Mouse (Mus musculus): ENCODE data around the gene Tab1. TPM values are rescaled to one million over a fixed set of nuclear protein-coding genes. Genes with fewer than 3 reads are reported as not detected.

The Tab1 gene
- total RNA-seq, 2 experiments from 2014 or later, result 36.5 to 37.0 TPM

DNA sequence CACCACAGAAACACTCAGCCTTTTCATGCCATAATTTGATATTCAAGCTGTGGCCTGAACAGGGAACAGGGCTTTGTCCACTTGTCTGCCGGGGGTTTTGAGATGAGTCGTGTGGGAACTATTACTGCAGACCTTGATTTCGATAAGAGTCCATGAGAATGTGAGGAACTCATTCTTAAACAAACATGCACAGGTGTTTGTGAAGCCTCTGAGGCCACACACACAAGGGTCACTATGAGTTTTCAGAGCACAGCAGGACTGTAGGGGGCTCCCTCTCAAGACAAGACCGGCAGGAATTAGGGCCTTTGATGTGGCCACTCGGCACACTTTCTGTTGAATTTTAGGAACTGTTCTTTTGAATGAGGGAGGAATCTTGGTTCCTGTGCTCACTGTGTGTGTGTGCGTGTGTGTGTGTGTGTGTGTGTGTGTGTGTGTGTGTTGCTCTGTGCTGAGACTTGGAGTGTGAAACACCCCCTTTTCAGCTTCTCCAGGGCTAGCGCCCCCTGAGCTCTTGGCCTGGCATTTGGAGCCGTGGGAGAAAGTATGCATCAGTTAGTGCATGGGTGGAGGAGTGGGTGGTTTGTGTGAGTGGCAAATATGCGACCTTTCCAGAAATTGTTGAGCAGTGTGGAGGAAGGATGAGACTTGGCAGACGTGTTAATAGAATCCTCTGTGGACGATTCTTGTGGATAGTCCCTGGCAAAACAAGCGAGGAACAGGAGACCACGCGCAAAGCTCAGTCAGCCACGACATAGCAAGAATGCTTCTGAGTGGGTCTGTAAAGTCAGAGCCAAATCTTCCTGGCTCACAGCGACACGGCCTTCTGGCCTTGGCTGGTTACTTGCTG is 5.2 kb downstream of the Tab1 start:
- no peak for DNase-seq

DNA sequence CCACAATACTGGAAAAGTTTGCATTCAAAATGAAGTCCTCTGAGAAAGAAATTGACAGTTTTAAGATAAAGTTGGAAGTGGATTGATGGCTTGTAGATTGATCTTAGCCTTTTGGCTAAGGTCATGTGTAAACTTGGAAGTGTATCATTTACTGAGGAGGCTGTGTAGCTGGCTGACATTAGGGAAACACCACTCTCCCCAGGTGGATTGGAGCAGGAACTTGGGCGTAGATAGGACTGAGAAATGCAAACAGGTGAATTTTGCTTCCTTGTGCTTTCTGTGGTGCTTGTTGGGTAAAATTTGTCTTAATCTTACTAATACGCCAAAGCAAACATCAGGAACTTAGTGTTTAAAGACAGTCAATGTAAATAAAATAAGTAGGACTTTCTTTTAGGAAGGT is 7.4 kb downstream of the Tab1 start:
- no peak for DNase-seq

DNA sequence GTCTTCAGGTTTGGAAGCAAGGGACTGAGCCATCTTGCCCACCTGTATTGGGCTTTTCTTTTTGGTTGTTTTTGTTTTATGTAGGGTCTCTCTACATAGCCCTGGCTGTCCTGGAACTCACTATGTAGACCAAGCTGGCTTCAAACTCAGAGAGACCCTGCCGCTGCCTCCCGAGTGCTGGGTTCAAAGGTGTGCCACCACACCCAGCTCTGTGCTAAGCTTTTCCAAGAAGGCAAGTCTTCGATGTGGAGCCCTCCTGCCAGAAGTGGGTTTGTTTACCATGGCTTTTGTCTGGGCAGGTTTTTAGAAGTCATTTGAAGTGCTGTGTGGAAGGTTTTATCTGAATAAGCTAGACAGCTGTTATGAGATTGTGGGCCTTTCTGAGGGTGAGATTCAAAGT is 8.0 kb downstream of the Tab1 start:
- DNase-seq, result no peak

DNA sequence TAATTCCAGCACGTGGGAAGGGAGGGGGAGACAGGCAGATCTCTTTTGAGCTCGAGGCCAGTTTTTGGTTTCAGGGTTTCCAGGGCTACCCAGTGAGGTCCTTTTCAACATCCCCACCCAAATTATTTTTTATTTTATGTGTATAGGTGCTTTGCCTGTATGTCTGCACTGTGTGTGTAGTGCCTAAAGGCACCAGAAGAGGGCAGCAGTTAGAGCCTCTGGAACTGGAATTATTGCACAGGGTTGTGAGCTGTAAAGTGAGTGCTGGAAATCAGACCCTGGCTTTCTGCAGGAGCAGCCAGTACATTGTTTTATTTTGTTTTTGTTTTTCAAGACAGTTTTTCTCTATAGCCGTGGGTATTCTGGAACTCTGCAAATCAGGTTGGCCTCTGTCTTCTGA is 9.2 kb downstream of the Tab1 start:
- DNase-seq, result no peak

DNA sequence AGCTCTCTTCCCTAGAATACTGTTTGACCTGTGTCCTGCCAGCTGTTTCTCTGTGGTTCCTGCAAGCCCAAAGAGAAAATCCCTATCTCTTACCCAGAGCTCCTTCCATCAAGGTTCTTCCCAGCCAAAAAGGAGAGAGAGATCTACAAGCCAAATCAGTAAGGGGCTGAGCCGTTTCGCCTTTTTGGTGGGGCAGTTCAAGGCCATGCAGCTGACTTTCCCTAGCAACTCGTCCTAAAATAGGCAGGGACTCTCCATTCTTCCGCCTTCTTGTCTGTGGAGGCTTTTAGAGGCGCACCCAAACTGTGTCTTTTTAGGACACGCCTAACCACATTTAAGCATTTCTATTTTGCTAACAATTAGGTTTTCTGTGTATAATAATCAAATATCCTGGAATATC is 10.8 kb downstream of the Tab1 start:
- no peak for DNase-seq

DNA sequence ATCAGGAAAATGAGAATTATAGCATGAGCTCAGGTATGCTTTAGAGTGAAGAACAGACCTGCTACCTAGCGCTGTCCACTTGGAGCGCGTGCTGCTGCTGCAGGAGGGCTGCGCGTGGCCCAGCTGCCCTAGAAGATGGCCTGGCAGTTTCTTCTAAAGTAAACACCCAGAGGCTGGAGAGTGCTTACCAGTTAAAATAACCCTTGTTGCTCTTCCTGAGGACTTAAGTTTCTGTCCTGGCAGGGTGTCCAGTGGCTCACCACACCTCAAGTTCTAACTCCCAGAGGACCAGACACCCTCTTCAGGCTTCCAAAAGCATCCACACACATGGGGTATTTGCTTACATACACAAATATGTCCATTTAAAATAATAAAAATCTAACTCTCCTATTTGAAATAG is 12.5 kb downstream of the Tab1 start:
- DNase-seq, result no peak

DNA sequence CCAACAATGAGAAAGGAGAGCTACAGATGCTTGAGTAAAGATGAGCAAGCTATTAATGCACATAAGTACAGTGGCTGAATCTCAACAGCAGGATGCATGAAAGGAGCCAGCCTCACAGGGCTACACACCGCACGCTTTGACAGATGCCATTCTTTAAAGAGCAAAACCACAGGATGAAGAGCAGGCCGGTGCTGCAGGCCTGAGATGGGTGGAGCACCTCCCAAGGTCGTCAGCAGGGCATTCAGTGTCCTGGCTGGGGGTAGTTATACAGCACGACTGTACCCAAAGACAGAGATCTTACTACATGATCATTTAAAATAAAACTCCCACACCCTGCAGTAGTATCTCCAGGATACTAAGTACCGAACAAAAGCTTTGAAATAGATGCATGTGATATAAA is 13.2 kb downstream of the Tab1 start:
- DNase-seq, result no peak

DNA sequence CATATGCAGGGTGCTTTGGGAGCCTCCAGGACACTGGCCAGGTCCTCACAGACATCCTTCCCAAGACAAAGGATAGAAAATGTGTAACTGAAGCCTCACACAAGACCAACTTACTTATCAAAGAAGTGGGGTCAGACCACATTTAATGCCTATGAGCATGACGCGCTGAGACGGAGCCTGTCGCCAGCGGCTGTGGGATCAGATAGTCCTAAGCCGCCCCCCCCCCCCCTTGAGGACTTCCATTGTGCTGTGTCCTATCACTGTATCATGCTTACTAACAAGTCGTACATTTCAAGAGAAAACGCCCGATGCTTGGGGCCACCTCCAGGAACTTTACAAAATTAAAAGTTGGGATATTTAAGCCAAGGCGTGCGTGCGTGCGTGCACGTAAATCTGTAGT is 14.2 kb downstream of the Tab1 start:
- no peak for DNase-seq

DNA sequence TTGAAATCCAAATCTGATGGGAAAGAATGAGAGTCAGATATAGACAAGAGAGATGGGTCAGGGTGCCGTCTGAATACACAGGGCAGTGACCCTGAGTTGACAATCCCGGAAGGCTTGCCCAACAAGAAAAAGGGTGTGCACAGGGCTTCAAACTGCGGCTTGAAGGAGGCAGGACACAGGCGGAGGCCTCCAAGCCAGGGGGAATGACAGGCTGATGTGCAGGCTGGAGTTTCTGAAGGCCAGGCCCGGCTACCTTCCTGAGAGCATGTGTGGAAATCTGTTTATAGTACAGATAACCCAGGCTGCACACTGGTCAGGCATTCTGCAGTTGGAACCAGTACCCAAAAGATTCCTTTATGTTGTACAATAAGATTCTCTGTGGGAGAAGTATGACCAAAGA is 14.6 kb downstream of the Tab1 start:
- no peak for DNase-seq

DNA sequence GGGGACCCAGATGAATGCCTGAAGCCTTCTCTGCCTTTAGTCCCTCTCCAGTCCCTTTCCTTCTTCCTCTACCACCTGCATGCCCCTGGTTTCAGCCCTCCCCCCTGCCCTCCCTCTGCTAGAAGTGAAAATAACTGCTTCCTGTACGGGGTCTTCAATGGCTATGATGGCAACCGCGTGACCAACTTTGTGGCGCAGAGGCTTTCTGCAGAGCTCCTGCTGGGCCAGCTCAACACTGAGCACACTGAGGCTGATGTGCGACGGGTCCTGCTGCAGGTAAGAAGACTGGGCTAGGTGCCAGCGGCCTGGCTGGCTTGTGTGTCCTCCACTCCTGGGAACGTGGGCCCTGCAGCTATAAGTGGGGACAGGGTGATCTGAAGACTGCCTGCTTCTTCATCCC is 15.6 kb downstream of the Tab1 start:
- no peak for DNase-seq

DNA sequence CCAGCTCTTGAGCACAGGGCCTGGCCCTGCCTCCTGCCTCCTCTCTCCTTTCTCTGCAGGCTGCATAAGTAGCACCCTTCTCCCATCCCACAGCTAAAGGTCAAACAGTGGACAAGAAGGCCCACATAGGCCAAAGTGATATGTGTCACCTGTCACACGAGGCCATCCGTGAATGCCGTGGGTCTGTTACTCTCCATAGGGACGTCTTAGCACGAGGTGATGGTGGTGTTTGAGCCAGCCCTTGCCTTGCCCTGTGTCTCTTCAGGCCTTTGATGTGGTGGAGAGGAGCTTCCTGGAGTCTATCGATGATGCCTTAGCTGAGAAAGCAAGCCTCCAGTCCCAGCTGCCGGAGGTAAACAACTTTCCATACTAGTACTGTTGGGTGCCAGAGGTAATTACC is 16.6 kb downstream of the Tab1 start:
- no peak for DNase-seq

DNA sequence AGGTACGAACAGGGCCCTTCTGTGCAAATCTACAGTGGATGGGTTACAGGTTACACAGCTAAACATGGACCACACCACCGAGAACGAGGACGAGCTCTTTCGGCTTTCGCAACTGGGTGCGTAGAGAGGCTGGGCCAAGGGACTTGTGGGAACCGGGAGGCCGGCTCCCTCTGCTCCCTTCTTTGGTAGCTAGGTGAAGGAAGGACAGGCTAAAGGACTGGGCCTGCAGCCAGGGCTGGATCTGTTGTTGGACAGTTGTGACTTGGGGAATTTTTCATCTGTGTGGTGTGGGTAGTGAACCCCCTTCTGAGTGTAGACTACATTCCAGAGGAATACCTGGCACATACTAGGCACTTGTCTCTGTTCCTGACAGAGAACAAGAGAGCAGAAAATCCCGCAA is 19.7 kb downstream of the Tab1 start:
- DNase-seq, result peak; percentile 79

DNA sequence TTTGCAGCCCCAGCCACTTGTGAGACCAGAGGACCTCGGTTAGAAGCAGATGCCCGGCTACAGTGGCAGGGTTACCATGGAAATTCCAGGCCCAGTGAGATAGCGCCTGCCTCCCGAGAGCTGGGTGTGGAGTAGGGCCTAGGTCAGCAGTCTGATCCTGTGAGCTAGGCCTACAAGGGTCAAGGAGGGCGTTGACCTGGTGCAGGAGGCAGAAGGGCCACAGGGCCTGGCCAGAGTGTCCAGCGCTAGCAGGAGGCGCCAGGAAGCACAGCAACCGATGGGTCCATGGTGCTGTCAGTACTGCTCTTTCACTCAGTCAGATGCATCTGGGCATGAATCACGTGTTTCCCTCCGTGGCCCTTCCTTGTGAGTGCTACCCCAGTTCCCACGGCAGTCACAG is 20.8 kb downstream of the Tab1 start:
- no peak for DNase-seq

DNA sequence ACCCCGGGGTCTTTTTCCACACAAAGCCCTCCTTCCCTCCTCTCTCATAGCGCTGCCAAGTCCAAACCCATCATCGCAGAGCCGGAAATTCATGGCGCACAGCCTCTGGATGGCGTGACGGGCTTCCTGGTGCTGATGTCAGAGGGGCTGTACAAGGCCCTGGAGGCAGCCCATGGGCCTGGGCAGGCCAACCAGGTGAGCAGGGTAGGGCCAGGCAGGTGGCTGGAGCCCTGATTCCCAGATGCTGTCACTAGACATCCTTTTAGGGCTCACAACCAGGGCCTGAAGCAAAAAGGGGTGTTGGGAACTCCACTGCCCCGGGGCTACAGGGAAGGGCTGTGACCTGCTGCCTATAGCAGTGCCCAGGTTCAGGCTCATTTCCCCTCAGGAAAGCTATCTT is 22.8 kb downstream of the Tab1 start:
- no peak for DNase-seq

DNA sequence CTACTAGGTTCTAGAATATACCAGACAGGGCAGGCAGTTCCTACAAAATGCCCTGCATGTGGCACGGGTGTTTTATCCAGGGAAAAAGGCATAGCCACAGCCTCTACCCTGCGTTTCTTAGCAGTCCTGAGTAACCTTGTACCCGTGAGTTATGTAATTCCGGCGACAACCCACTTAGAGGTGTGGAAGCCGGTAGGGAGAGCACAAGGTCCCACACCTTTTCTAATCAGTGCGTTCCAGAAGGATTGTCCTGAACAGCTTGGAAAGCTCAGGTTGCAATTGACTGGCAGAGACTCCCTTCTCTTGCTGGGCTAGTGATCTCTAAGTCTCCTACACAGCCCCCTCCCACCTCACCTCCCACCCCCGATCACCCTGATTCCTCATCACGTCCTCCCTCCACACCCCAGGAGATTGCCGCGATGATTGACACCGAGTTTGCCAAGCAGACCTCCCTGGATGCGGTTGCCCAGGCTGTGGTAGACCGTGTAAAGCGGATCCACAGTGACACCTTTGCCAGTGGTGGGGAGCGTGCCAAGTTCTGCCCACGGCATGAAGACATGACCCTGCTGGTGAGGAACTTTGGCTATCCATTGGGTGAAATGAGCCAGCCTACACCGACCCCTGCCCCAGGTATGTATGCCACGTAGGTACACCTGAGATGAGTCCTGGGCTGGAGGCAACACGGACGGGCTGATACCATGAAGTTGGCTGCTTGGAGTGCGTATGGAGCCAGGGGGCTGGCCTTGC is 24.4 kb downstream of the Tab1 start:
- no peak for DNase-seq

DNA sequence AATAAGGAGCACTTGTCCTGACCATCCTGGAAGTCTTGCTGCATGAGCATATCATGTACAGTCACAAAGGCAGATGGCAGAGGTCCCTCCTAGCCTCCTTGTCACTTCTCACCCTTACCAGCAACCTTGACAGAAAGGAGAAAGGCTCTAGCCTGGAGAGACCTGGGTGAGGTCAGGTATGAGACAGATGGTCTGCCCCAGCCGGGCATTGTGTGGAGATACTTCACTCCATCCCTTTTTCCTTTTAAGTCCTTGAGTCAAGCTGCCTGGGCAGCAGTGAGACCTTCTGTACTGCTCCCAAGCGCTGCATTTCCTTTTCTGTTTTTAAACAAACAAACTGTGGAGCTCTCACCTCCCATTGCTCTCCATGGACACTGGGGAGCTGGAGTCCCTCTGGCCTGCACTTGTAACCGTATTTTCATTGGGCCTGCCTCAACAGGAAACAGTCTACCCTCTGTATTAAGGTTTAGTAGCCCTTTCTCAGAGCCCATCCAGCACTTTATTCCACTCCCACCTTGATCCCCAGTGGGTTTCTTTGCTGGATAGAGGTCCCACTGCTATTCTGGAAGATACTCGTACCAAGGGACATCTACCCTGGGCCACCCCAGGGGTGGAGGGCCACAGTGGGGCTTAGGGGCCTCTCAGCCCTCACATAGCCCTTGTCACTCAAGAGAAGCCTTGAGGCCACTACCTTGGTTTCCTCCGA is 25.2 kb downstream of the Tab1 start:
- DNase-seq, result no peak

DNA sequence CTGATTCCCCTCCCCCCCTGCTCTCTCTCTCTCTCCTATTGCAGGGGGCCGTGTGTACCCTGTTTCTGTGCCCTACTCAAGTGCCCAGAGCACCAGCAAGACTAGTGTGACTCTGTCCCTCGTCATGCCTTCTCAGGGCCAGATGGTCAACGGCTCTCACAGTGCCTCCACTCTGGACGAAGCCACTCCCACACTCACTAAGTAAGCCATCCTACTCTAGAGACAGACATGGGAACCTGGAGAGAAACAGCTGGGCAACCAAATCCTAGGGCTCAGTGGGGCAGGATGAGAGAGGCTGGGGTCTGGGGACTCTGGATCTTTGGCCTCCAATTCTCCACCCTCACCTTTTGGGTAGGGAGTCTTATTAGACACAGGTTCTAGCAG is 25.8 kb downstream of the Tab1 start:
- no peak for DNase-seq

DNA sequence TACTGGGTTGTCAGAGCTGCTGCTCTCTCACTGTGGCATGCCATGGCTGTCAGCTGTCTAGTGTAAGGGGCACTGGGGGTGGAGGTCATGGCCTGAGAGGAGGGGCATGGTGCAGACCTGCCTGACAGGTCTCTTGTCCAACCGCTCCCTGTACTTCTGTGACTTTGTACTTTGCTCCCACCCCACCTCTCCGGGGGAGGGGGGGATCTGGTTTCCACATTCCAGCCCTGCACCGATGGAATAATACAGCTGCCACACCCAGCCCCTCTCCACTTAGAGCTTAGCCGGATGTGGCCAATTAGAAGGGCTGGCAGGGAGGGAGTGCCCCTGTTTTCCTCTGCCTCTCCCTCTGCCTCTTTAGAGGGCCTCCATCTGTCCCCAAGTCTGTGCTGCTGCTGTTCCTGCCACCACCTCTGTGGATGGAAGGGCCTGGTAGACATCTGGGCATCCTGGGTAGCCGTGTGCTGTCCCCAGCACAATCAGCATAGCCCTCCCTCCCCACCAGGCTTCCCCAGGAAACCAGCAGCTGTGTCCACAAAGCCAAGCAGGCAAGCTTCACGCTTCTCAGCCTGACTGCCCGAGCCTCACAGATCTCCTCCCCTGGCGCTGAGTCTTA is 26.5 kb downstream of the Tab1 start:
- DNase-seq, result no peak

DNA sequence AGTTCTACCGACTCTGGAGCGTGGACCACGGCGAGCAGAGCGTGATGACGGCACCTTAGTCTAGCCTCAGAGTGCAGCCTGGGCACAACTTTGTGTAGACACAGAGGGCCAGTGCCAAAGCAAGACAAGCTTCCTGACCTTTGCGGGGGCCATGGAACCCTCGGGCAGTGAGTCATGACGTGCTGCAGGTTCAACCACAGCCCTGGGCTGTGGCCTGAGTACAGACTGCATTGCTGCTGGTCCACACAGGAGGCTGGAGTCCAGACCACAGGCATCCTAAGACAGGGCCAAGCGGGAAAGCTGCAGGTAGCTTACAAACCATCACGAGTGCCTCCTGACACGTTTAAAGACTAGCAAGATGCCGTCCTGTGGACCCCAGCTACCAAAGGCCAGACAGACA is 27.3 kb downstream of the Tab1 start:
- no peak for DNase-seq

DNA sequence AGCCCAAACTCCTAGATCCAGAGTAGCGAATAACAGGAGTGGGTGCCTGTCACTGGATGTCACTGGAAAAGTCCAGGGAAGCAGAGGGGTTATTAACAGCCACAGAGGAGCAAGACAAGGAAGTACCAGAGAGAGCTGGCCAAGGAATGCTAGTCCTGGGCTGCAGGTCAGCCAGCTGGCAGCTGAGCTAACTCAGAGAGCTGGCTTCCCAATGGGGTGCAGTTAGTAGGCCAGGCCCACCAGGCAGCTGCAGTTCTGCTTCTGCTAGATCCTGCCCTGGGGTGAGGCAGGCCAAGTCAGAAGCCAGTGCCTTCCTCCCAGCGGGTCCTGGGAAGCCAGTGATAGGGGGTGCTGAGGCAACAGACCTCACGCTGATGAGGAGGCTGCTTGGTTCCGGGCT is 27.8 kb downstream of the Tab1 start:
- no peak for DNase-seq

DNA sequence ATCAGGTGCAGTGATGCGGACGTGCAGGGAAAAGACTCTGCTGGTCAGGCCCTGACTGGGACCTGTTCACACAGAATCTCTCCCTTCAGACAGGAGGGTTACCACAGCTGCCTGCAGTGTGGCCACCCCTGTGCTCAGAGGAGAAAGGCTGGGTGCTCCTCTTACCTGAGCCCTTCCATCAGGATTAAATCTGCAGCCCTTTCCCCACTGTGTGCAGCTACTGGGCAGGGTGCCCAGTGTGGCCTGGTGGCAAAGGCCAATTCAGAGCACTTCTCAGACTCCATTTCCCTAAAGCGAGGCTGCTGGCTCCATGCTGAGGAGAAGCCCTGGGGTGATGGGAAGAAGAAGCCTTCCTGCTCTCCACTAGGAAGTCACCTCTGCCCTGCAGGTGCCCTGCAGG is 28.3 kb downstream of the Tab1 start:
- DNase-seq, result no peak

DNA sequence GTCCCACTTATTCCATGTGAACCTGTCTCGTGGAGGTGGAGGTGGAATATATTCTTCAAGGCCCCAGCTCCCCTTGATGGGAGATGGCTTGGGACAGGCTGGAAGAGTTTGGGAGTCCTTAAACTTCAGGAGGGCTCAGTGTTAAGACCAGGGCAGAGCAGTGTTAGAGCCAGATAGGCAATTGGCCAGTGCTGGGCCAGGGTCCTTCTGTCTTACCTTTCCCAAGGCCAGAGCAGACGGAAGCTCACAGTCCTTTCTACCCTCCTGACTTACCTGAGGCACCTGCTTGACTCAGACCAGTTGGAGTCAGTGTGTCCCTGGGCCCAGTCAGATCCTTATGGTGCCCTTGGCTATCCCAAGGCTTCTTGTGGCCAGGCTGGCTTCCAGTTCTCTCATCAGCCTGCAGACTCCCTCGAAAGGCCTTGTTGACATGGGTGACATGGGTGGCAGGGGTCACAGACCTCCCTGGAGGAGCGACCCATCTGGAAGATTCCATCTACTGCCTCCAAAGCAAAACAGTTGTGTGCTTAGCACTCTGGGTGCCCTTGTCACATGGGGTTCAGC is 29.6 kb downstream of the Tab1 start:
- no peak for DNase-seq

DNA sequence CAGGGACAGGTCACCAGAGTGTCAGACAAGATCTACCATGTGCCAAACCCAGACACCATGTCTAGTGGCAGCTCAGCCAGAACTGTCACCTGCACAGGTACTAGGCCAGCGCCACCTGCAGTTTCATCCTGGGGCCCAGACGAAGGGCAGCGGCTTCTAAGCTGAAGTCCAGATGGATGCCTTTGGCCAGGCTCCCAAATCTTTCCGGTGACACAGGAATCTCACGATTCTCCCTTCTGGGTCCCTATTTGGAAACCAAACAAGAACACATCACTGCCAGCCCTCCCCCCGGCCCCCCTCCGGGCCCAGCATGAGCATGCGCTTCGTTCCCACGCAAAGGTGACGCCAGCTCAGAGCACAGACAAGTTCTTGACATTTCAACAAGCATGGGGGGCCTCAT is 30.3 kb downstream of the Tab1 start:
- peak; percentile 38 for DNase-seq

Data from heart, postnatal 4 days (tissue).